Mouse (Mus musculus) CH12.LX (cell line): Measurements from ENCODE around the gene Stc2.

Source experiments
- CTCF ChIP-seq, 2 experiments: IDR thresholded peaks in 1 of 2; conservative IDR thresholded peaks in 1 of 2; 2 replicates each; pipeline ENCODE4 v1.5.1; 2011 to 2012; ENCODE audit warnings: low read depth in 2 of 2, low read length in 2 of 2, improper control_type of control experiment in 1 of 2, inconsistent platforms in 1 of 2, mild to moderate bottlenecking in 1 of 2, moderate library complexity in 1 of 2
- POLR2A ChIP-seq: IDR thresholded peaks from 2 replicates; pipeline ENCODE4 v1.6.1; 2011; ENCODE audit warnings: low read depth, mild to moderate bottlenecking, improper control_type of control experiment, low read length
- USF2 ChIP-seq: conservative IDR thresholded peaks from 2 replicates; pipeline ENCODE4 v1.6.1; 2011; ENCODE audit warnings: low read depth, low read length, improper control_type of control experiment
- ZMIZ1 ChIP-seq: IDR thresholded peaks from 2 replicates; pipeline ENCODE4 v1.6.1; 2012; ENCODE audit warnings: low read depth, mild to moderate bottlenecking, inconsistent platforms, low read length, improper control_type of control experiment
- ZNF384 ChIP-seq: IDR thresholded peaks from 2 replicates; pipeline ENCODE4 v1.6.1; 2012; ENCODE audit warnings: low read depth, low read length, improper control_type of control experiment, inconsistent platforms

- TF ChIP-seq POLR2A (no peak), USF2 (no peak), ZMIZ1 (no peak), CTCF (conservative IDR thresholded peaks at IDR 0.05 in 1 of 2, IDR thresholded peaks at IDR 0.05 in 1 of 2; ENCODE audit: low read depth in 2 of 2, low read length in 2 of 2) (no peak), ZNF384 (no peak)
Observed at GRCm38 (mm10) chr11:31362330-31362729, 7.5 kb downstream of the Stc2 start.
